Mouse (Mus musculus) kidney, embryonic 14.5 days (tissue): ENCODE data around the gene AU040320. TPM values are rescaled to one million over a fixed set of nuclear protein-coding genes. Genes with fewer than 3 reads are reported as not detected.

ENCODE experiments used
- ATAC-seq: fragments of 200-750 bp; cut with Nextera tagmentation; 2 replicates; pipeline ENCODE4 v1.8.0; 2017; ENCODE audit warnings: moderate number of reproducible peaks, mild to moderate bottlenecking, moderate TSS enrichment, moderate library complexity; ENCODE audit not compliant: low FRiP score, low TSS enrichment
- H3K27ac ChIP-seq: fragments of 300-500 bp; sonication (generic); 2 replicates; pipeline ENCODE4 v1.5.1; 2014; ENCODE audit warnings: low read depth, mild to moderate bottlenecking, low read length, moderate library complexity, mixed read lengths
- H3K27me3 ChIP-seq: fragments of 300-500 bp; sonication (generic); 2 replicates; pipeline ENCODE4 v1.6.1; 2014; ENCODE audit warnings: mild to moderate bottlenecking, low read length; ENCODE audit not compliant: control insufficient read depth, insufficient read depth
- H3K36me3 ChIP-seq: fragments of 300-500 bp; sonication (generic); 2 replicates; pipeline ENCODE4 v1.6.1; 2014; ENCODE audit warnings: low read length, mixed read lengths; ENCODE audit not compliant: control insufficient read depth, insufficient read depth
- H3K4me1 ChIP-seq: fragments of 300-500 bp; sonication (generic); 2 replicates; pipeline ENCODE4 v1.6.1; 2014; ENCODE audit warnings: low read length, mixed read lengths; ENCODE audit not compliant: control insufficient read depth, insufficient read depth
- H3K4me2 ChIP-seq: fragments of 300-500 bp; sonication (generic); replicated peaks from 2 replicates; pipeline ENCODE4 v1.6.1; 2014; ENCODE audit warnings: low read depth, mild to moderate bottlenecking, low read length
- H3K4me3 ChIP-seq: fragments of 300-500 bp; sonication (generic); 2 replicates; pipeline ENCODE4 v1.5.1; 2014; ENCODE audit warnings: mild to moderate bottlenecking, low read length
- H3K9ac ChIP-seq: fragments of 300-500 bp; sonication (generic); 2 replicates; pipeline ENCODE4 v1.6.1; 2014; ENCODE audit warnings: low read depth, mild to moderate bottlenecking, low read length, moderate library complexity
- H3K9me3 ChIP-seq: fragments of 300-500 bp; sonication (generic); 2 replicates; pipeline ENCODE4 v1.6.1; 2016; ENCODE audit warnings: low read length; ENCODE audit not compliant: control insufficient read depth
- WGBS: fragments of 180-500 bp; shearing (Covaris S2); extraction: QIAGEN DNeasy Blood & Tissue Kit; methylation state at CpG from one replicate; pipeline ENCODE4 v1.1.7; 2014; 5-methylcytosine and 5-hydroxymethylcytosine counted together
- polyA plus RNA-seq: library from polyadenylated mRNA; unstranded; fragments of >200 nt; fragmentation: Nextera tagmentation; extraction: Ambion mirVana; gene quantifications from 2 replicates; pipeline ENCODE4 v1.2.1, GENCODE M21; 2014

AU040320 gene
- polyA plus RNA-seq, 1 experiment from 2014 or later, result 23.4 TPM

DNA sequence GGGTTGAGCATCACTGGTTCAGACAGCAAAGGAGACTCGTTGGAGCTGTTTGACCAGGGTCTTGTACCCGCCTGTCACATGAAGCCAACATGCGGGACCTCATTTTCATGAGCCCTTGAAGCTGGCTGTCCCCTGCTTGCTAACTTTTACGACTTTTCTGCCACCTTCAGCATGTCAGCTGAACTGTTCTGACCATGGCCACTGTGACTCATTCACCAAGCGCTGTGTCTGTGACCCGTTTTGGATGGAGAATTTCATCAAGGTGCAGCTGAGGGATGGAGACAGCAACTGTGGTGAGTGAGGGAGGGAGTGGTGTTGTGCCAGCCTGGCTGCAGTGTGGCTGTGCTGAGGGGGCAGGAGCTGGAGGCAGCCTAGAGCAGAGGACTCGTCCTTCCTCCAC lies 93.6 kb downstream of the AU040320 start:
- no peak overlapping the region for H3K4me3 ChIP-seq
- H3K27ac ChIP-seq, result no peak overlapping the region
- H3K4me1 ChIP-seq, result 0 out of 2 replicates have a peak, but pooled peaks cover 3% of the 10 kb centered on the region
- no peak overlapping the region for H3K4me2 ChIP-seq
- no peaks in the 10 kb centered on the region for H3K9me3 ChIP-seq
- no peak overlapping the region for H3K9ac ChIP-seq
- ATAC-seq, result no peak
- WGBS, result 47% methylated on average over 7 of the region's 7 CpGs
- H3K27me3 ChIP-seq, result no peaks in the 10 kb centered on the region
- peaks cover 4% of the 10 kb centered on the region; the same call in 1 of the 2 replicates for H3K36me3 ChIP-seq

DNA sequence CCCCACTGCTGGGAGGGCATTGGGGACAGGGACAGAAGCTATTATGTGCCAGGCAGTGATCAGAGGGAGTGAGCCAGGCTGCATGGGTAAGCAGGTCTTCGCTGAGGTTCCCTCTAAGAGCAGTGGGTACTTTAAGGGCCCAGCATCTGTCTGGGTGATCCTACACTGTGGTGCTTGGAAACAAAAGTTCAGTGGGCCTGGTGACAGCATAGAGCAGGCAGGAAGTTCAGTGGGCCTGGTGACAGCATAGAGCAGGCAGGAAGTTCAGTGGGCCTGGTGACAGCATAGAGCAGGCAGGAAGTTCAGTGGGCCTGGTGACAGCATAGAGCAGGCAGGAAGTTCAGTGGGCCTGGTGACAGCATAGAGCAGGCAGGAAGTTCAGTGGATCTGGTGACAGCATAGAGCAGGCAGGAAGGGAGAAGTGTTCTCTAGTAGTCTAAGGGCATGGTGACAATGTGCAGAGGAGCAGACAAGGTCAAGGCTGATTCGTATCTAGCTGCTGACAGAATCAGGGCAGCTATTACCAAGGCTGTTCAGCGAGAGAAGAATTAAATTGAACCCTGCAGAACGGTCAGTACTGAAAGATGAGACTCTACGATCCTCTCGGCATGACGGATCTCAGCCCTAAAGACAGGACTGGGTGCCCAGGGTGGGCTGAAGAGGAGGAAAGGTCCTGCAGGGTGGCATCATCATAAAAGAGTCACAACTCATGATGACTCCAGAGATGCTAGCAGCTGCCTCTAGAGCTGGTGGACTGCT lies 96.9 kb downstream of the AU040320 start:
- Histone ChIP-seq H3K4me1 (0 out of 2 replicates have a peak, but pooled peaks cover 3% of the 10 kb centered on the region), H3K27ac (no peak overlapping the region), H3K4me2 (no peak overlapping the region), H3K4me3 (no peak overlapping the region), H3K36me3 (peaks cover 19% of the 10 kb centered on the region), H3K9me3 (no peaks in the 10 kb centered on the region), H3K27me3 (no peaks in the 10 kb centered on the region), H3K9ac (no peak overlapping the region)
- WGBS, result 47% methylated on average over 7 of the region's 7 CpGs
- peak; percentile 54 for ATAC-seq

DNA sequence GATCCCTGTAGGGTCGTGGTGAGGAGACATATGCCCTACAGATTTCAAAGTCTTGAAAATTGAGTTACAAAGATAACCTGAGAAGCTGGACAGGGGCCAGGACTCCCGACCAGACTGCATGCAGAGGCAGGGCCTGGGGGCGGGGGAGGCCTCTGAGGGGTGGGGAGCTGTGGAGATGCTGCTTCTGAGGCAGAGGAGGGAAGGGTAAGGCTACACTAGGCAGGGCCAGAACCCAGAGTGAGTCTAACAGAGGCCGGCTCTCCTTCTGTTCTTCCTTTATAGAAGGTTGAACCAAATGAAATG lies 97.4 kb downstream of the AU040320 start:
- no peaks in the 10 kb centered on the region for H3K27me3 ChIP-seq
- 0 out of 2 replicates have a peak, but pooled peaks cover 3% of the 10 kb centered on the region for H3K4me1 ChIP-seq
- no peak overlapping the region for H3K4me3 ChIP-seq
- ATAC-seq, result no peak
- WGBS, result 44% methylated on average over 4 of the region's 4 CpGs
- no peak overlapping the region for H3K4me2 ChIP-seq
- peaks cover 19% of the 10 kb centered on the region for H3K36me3 ChIP-seq
- no peak overlapping the region for H3K27ac ChIP-seq
- H3K9me3 ChIP-seq, result no peaks in the 10 kb centered on the region
- no peak overlapping the region for H3K9ac ChIP-seq

DNA sequence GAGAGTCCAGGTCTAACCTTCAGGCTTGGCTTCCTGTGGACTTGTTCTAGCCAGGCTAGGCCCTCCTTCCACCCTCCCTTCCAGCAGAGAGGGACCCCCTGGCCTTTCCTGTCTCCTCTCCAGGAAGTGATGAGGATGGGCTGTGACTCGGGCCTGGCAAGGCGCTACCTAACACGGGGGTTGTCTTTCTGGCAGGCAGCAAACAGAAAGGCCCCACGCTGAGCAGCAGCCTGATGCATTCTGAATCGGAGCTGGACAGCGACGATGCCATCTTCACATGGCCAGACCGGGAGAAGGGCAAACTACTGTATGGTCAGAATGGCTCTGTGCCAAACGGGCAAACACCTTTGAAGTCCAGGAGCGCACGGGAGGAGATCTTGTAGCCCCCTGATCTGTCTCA lies 99.6 kb downstream of the AU040320 start:
- Histone ChIP-seq H3K9ac (no peak overlapping the region), H3K4me1 (0 out of 2 replicates have a peak, but pooled peaks cover 3% of the 10 kb centered on the region), H3K27me3 (no peaks in the 10 kb centered on the region), H3K36me3 (peaks cover 19% of the 10 kb centered on the region), H3K27ac (no peak overlapping the region), H3K4me2 (no peak overlapping the region), H3K4me3 (no peak overlapping the region), H3K9me3 (no peaks in the 10 kb centered on the region)
- WGBS, result 78% methylated on average over 11 of the region's 11 CpGs
- no peak for ATAC-seq

DNA sequence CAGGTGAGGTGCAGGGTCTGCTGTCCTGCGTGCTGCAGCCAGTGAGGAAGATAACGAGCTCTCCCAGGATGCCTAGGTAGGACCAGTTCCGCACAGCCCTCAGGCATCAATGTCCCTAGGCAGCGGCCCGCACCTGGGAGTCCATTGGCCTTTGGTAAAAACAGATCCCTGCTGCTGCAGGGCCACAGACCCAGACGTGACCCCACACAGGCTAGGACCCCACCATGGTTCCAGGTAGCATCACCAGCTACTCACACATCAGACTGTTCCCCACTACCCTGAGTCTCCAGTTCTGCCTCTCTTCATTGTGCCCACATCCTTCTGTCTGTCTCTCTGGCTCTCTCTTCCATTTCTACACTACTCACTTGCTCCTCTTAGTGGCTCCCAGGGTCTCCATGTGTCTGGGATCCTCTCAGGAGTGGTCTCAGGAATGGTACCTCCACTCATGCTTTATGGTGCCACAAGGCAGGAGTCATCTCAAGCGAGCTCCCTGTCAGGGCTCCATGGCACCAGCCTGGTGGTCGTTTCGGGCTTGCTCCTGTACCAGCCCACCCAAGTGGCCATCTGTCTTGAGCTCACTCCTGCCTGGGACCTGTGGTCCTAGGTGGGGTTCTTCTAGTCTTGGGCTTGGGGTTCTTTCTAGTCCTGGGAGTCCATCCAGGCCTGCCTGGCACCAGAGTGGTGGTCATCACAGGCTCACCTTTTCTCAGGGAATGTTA lies 107.1 kb downstream of the AU040320 start:
- H3K9ac ChIP-seq, result no peak overlapping the region
- no peak overlapping the region for H3K27ac ChIP-seq
- H3K4me2 ChIP-seq, result no peak overlapping the region
- H3K4me1 ChIP-seq, result no peaks in the 10 kb centered on the region
- H3K36me3 ChIP-seq, result peaks cover 46% of the 10 kb centered on the region
- no peaks in the 10 kb centered on the region for H3K9me3 ChIP-seq
- no peaks in the 10 kb centered on the region for H3K27me3 ChIP-seq
- WGBS, result 92% methylated on average over 9 of the region's 9 CpGs
- H3K4me3 ChIP-seq, result no peak overlapping the region
- ATAC-seq, result no peak

DNA sequence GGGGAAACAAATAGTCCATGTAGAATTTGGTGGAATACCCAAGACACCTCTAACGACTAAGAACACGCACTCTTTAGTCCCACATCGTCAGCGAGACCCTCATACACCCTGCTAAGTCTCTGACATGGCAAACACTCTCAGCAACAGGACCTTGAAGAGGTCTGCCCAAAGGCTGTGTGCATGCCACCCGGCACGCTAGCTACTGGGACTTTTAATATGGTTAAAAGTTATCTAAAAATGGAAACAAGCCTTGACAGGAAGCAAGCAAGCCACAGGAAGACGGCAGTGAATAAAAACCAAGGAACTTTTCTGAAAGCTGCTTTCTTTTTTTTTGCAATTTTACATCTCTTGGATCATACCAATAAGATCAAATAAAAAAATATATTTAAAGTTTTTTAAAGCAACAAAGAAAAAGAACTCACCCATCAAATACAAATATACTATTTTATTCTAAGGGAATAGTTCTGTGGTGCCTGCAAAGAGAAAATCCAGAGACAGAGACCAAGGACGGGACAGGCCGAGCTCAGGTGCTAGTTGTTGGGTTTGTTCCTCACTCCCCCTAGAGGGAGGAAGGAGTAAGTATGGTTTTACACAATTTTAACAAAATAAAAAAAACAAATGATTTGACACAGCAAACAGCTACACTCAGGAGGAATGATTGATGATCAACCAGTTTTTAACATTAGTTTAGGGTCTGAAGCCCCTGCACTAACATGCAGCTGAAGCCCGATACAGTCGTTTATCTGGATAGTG lies 108.3 kb downstream of the AU040320 start:
- no peak overlapping the region for H3K4me2 ChIP-seq
- H3K27ac ChIP-seq, result no peak overlapping the region
- H3K4me1 ChIP-seq, result no peaks in the 10 kb centered on the region
- no peak for ATAC-seq
- WGBS, result 86% methylated on average over 11 of the region's 11 CpGs
- no peaks in the 10 kb centered on the region for H3K9me3 ChIP-seq
- no peak overlapping the region for H3K4me3 ChIP-seq
- H3K27me3 ChIP-seq, result no peaks in the 10 kb centered on the region
- peaks cover 54% of the 10 kb centered on the region for H3K36me3 ChIP-seq
- no peak overlapping the region for H3K9ac ChIP-seq

DNA sequence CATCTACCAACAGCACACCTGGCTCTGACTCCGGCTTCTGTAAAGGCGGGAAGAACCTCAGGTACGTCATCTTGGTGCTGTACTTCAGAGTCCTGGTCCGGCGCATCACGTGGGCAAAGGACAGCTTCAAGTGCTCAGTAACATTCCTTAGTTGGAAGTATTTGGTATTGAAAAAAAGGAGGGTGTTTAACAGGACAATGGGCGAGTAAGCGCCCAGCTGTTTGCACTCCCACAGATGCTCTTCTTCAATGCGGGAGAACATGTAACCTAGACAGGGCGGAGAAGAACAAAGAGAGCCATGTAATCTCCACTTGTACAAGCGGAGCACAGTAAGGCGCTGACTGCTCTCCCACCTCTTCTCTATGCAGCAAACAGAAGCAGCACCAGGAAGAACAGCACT lies 115.4 kb downstream of the AU040320 start:
- no peak for ATAC-seq
- Histone ChIP-seq H3K4me1 (no peaks in the 10 kb centered on the region), H3K4me3 (no peak overlapping the region), H3K4me2 (no peak overlapping the region), H3K9me3 (no peaks in the 10 kb centered on the region), H3K36me3 (peaks cover 68% of the 10 kb centered on the region), H3K9ac (no peak overlapping the region), H3K27ac (no peak overlapping the region), H3K27me3 (no peaks in the 10 kb centered on the region)
- 94% methylated on average over 12 of the region's 12 CpGs for WGBS

DNA sequence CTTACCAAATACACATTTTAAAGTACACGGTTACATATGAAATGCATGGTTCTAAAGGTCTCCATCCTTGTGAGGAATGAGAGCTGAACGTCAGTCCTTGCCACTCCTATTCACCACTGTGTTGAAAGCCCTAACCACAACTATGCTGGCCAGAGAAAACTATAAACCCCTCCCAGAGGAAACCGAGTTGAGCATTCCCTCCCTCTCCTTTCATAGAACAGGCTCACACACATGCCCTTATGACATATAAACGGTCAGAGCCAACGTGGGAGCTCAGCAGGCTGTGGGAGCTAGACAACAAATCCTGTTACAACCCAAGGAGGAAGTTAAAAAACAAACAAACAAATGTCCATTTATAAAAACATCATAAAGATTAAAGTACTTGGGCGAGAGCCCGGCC lies 119.4 kb downstream of the AU040320 start:
- Histone ChIP-seq H3K9ac (no peak overlapping the region), H3K4me3 (no peak overlapping the region), H3K9me3 (no peaks in the 10 kb centered on the region), H3K36me3 (peaks cover 63% of the 10 kb centered on the region), H3K27ac (no peak overlapping the region), H3K4me1 (no peaks in the 10 kb centered on the region), H3K27me3 (no peaks in the 10 kb centered on the region), H3K4me2 (no peak overlapping the region)
- no peak for ATAC-seq
- WGBS, result 62% methylated on average over 7 of the region's 7 CpGs
